Mouse (Mus musculus): Measurements from ENCODE around the gene Nkx1-1. TPM values are rescaled to one million over a fixed set of nuclear protein-coding genes. Genes with fewer than 3 reads are reported as not detected.
A peak's percentile ranks its signal among the peaks of the same experiment; 100 is the strongest.

Gene Nkx1-1
- total RNA-seq (2014; fragmentation: Nextera tagmentation) (not detected in 2 replicates), total RNA-seq (2017) (0.11 TPM in 1 of 2 replicates, not detected in the other), polyA plus RNA-seq (2012) (not detected in 2 replicates)

DNA sequence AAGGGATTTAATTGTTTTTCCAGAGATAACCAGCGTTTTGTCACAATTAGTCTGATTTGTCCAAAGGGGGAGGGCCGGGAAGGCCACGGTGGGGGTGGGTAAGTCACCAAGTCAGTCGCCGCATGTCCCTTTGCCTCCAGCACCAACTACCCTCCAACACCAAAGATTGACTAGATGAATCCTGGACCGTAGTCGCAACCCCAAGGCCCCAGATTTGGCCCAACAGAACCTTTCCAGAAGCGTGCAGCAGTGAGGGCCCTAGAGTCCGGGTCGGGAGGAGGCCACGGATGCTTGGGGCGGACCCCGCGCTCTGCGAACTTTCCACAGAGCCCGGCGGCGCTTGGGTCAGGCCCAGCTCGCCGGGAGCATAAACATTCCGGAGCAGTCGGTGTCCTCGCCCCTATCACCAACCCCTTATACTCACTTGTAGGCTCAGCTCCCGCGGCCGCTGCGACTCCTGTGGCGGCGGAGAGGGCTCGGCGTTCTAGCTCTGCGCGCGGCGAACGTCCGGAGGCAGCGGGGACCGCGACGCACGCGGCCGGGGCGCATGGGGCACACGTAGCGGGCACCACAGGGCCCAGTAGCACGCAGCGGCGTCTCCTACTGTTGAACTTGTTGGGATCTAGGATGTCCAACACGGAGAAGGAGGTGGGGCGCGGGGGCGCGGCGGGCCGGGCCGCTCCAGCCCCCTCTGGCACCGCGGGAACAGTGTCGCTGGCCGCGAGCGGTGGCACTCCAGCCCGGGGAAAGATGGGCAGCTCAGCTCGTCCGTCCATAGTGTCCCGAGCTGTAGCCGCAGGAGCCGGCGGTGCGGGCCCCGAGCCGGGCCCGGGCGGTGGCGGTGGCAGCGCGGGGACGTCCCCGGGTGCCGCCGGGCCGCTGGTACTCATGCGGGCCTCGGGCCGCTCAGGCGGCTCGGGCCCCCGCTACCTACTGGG, at the start of gene Nkx1-1:
Gene Nkx1-1 (minus strand): TSS at position 776 of the 938 bp plus-strand sequence.
- Histone ChIP-seq H3K9me3 (replicated peaks) (peaks cover 62% of the 10 kb centered on the region), H3K4me1 (ENCODE audit: insufficient read depth, low read depth, low read length) (0 out of 2 replicates have a peak, but pooled peaks cover 3% of the 10 kb centered on the region), H3K4me3 (ENCODE audit: low read depth, low read length) (peak within 1 kb of the TSS; percentile 27; the same call in 1 of the 2 replicates), H3K27me3 (ENCODE audit: insufficient read depth, low read length) (peaks cover 32% of the 10 kb centered on the region), H3K36me3 (replicated peaks) (no peaks in the 10 kb centered on the region)
- TF ChIP-seq POLR2AphosphoS5 (IDR thresholded peaks at IDR 0.05; ENCODE audit: insufficient replicate concordance, low read depth, low read length) (no peak), CTCF (IDR thresholded peaks at IDR 0.05; ENCODE audit: low read depth, low read length) (no peak), TAL1 (conservative IDR thresholded peaks at IDR 0.05; ENCODE audit: low read depth, low read length) (no peak), GATA1 (IDR thresholded peaks at IDR 0.05; ENCODE audit: borderline replicate concordance, low read length) (no peak), GATA2 (IDR thresholded peaks at IDR 0.05; ENCODE audit: borderline replicate concordance, low read depth, low read length) (no peak)
- DNase-seq (ENCODE audit: low spot score), result no peak
- no peak for ATAC-seq (ENCODE audit: extremely low read depth, insufficient number of reproducible peaks, low FRiP score, poor library complexity, severe bottlenecking)

DNA sequence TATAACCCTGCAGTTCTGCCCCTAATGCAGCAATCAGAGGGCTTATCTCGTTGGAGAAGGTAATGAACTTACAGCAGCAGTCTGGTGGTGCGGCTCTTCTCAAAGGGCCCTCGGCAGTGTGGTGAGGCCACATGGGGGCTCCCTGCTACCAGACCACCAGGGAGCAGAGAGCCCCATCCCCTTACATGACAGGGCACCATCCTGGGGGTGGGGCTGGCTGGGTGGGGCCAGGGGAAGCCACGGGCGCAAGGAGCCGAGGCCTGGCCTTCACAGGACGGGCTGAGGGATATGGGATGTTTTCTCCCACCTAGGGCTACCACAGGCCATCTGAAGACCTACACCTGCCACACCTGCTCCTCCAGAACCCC, 47.5 kb upstream of the Nkx1-1 start:
- DNase-seq (ENCODE audit: low spot score) (no peak), ATAC-seq (ENCODE audit: extremely low read depth, insufficient number of reproducible peaks, low FRiP score, poor library complexity, severe bottlenecking) (no peak)
- TF ChIP-seq CTCF (IDR thresholded peaks at IDR 0.05; ENCODE audit: low read depth, low read length), result no peak
- no peak for TF ChIP-seq TAL1 (conservative IDR thresholded peaks at IDR 0.05; ENCODE audit: low read depth, low read length)
- no peak for TF ChIP-seq GATA2 (IDR thresholded peaks at IDR 0.05; ENCODE audit: borderline replicate concordance, low read depth, low read length)
- no peak for TF ChIP-seq GATA1 (IDR thresholded peaks at IDR 0.05; ENCODE audit: borderline replicate concordance, low read length)
- TF ChIP-seq POLR2AphosphoS5 (IDR thresholded peaks at IDR 0.05; ENCODE audit: insufficient replicate concordance, low read depth, low read length), result no peak
- Histone ChIP-seq H3K36me3 (replicated peaks) (no peaks in the 10 kb centered on the region), H3K4me1 (ENCODE audit: insufficient read depth, low read depth, low read length) (no peaks in the 10 kb centered on the region), H3K4me3 (ENCODE audit: low read depth, low read length) (no peak overlapping the region), H3K9me3 (replicated peaks) (no peaks in the 10 kb centered on the region), H3K27me3 (ENCODE audit: insufficient read depth, low read length) (peaks cover 46% of the 10 kb centered on the region)

DNA sequence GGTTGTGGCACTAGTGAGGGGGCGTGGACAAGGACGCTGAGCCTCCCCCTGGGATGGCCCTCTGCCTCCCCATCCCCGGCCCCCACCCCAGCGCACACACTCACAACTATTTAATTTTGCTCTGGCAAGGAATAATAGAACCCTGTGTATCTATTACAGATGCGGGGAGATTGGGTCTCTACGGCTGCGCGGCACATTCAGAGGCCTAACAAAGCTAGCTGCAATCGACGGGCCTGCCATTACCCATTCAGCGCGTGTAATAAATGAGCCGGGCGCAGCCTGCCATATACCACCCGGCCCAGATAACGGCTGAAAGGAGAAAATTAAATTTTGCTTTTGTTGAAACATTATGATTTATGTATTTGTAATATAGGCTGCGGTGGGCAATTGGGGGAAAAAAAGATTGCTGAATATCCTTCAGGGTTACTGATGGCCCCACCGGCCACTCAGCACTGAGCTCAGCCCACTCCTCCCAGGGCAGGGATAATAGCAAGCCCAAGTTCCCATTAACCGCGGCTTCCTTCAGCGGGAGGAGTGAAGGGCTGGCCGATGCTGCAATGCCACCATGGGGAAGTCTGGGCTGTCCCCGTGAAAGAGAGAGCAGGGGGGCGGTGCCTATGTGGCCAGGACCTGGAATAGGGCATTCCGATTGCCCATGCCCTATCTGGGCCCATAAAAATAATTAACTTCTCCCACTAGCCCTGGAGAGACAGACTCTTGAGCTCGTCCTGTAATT, 47.0 kb upstream of the Nkx1-1 start:
- Histone ChIP-seq H3K4me1 (ENCODE audit: insufficient read depth, low read depth, low read length) (no peaks in the 10 kb centered on the region), H3K27me3 (ENCODE audit: insufficient read depth, low read length) (peaks cover 44% of the 10 kb centered on the region), H3K4me3 (ENCODE audit: low read depth, low read length) (no peak overlapping the region), H3K36me3 (replicated peaks) (no peaks in the 10 kb centered on the region), H3K9me3 (replicated peaks) (no peaks in the 10 kb centered on the region)
- TF ChIP-seq GATA1 (IDR thresholded peaks at IDR 0.05; ENCODE audit: borderline replicate concordance, low read length), result no peak
- TF ChIP-seq CTCF (IDR thresholded peaks at IDR 0.05; ENCODE audit: low read depth, low read length), result no peak
- TF ChIP-seq POLR2AphosphoS5 (IDR thresholded peaks at IDR 0.05; ENCODE audit: insufficient replicate concordance, low read depth, low read length), result no peak
- TF ChIP-seq TAL1 (conservative IDR thresholded peaks at IDR 0.05; ENCODE audit: low read depth, low read length), result no peak
- no peak for TF ChIP-seq GATA2 (IDR thresholded peaks at IDR 0.05; ENCODE audit: borderline replicate concordance, low read depth, low read length)
- no peak for ATAC-seq (ENCODE audit: extremely low read depth, insufficient number of reproducible peaks, low FRiP score, poor library complexity, severe bottlenecking)
- DNase-seq (ENCODE audit: low spot score), result no peak

DNA sequence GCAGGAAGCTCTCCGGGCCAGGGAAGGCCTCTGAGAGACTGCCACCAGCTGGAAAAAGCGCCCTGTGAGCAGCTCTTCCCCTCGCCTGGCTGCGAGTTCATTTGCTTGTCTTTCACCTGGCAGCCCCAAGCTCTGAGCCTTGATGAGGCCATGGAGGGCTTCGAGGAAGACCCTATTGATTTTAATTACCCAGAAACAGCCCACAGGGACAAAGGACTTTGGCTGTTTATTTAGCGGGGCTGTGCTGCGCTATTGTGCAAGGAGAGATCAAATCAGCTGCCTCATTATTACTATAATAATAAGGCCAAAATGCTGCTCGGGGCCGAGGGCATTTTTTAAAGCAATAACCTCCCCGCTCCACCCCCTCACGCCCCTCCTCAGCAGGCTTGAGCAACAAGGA, 31.7 kb upstream of the Nkx1-1 start:
- Histone ChIP-seq H3K36me3 (replicated peaks) (no peaks in the 10 kb centered on the region), H3K27me3 (ENCODE audit: insufficient read depth, low read length) (peaks cover 50% of the 10 kb centered on the region), H3K4me3 (ENCODE audit: low read depth, low read length) (no peak overlapping the region), H3K4me1 (ENCODE audit: insufficient read depth, low read depth, low read length) (no peaks in the 10 kb centered on the region), H3K9me3 (replicated peaks) (no peaks in the 10 kb centered on the region)
- no peak for TF ChIP-seq GATA1 (IDR thresholded peaks at IDR 0.05; ENCODE audit: borderline replicate concordance, low read length)
- no peak for TF ChIP-seq POLR2AphosphoS5 (IDR thresholded peaks at IDR 0.05; ENCODE audit: insufficient replicate concordance, low read depth, low read length)
- ATAC-seq (ENCODE audit: extremely low read depth, insufficient number of reproducible peaks, low FRiP score, poor library complexity, severe bottlenecking), result no peak
- DNase-seq (ENCODE audit: low spot score), result no peak

DNA sequence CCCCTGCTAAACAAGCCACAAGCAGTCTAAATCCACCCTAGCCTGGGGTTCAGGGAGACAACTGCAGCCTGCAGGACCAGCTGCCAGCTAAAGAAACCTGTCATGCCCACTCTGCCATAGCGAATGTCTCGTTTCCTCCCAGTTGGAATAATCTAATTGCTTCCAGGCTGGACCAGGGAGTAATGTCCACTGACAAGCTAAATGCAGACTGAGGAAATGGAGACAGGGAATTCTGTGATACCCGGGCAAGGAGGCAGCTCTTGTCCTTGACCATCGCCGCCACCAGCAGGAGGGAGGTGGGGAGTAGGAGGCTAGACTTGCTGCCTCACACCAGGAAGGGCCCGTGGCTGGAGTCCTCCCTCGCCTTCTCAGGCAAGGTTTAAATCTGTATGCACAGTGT, 30.6 kb upstream of the Nkx1-1 start:
- Histone ChIP-seq H3K4me1 (ENCODE audit: insufficient read depth, low read depth, low read length) (no peaks in the 10 kb centered on the region), H3K4me3 (ENCODE audit: low read depth, low read length) (no peak overlapping the region), H3K27me3 (ENCODE audit: insufficient read depth, low read length) (peaks cover 58% of the 10 kb centered on the region), H3K9me3 (replicated peaks) (no peaks in the 10 kb centered on the region), H3K36me3 (replicated peaks) (no peaks in the 10 kb centered on the region)
- TF ChIP-seq GATA1 (IDR thresholded peaks at IDR 0.05; ENCODE audit: borderline replicate concordance, low read length) (no peak), POLR2AphosphoS5 (IDR thresholded peaks at IDR 0.05; ENCODE audit: insufficient replicate concordance, low read depth, low read length) (no peak), GATA2 (IDR thresholded peaks at IDR 0.05; ENCODE audit: borderline replicate concordance, low read depth, low read length) (no peak), TAL1 (conservative IDR thresholded peaks at IDR 0.05; ENCODE audit: low read depth, low read length) (no peak), CTCF (IDR thresholded peaks at IDR 0.05; ENCODE audit: low read depth, low read length) (no peak)
- ATAC-seq (ENCODE audit: extremely low read depth, insufficient number of reproducible peaks, low FRiP score, poor library complexity, severe bottlenecking), result no peak
- DNase-seq (ENCODE audit: low spot score), result no peak

DNA sequence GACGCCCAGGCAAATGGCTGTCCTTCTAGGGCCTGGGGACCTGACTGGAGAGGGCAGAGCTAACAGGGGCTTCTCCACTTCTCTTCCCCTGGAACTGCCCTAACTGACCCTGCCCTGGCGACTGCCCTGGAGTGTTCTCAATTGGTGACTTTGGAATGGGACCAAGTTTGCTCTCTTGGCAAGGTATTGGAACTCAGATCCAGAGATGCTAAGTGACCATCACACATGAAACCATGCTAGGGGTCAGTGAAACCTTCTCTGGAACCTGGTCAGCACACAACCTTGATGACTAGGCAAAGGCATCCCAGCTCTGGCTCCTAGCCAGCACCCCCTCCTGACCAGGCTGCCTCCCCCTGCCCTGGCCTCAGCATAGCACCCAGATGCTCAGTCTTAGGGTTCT, 25.3 kb upstream of the Nkx1-1 start:
- peaks cover 65% of the 10 kb centered on the region for H3K27me3 ChIP-seq (ENCODE audit: insufficient read depth, low read length)

More for the DNA sequence above, 25.3 kb upstream of the Nkx1-1 start:
- H3K4me3 ChIP-seq (ENCODE audit: low read depth, low read length), result no peak overlapping the region
- H3K36me3 ChIP-seq (replicated peaks), result no peaks in the 10 kb centered on the region
- ATAC-seq (ENCODE audit: extremely low read depth, insufficient number of reproducible peaks, low FRiP score, poor library complexity, severe bottlenecking) (no peak), DNase-seq (ENCODE audit: low spot score) (no peak)
- H3K9me3 ChIP-seq (replicated peaks), result no peaks in the 10 kb centered on the region
- no peak for TF ChIP-seq GATA2 (IDR thresholded peaks at IDR 0.05; ENCODE audit: borderline replicate concordance, low read depth, low read length)
- TF ChIP-seq POLR2AphosphoS5 (IDR thresholded peaks at IDR 0.05; ENCODE audit: insufficient replicate concordance, low read depth, low read length), result no peak
- TF ChIP-seq GATA1 (IDR thresholded peaks at IDR 0.05; ENCODE audit: borderline replicate concordance, low read length), result no peak
- no peak for TF ChIP-seq CTCF (IDR thresholded peaks at IDR 0.05; ENCODE audit: low read depth, low read length)
- TF ChIP-seq TAL1 (conservative IDR thresholded peaks at IDR 0.05; ENCODE audit: low read depth, low read length), result no peak
- H3K4me1 ChIP-seq (ENCODE audit: insufficient read depth, low read depth, low read length), result no peaks in the 10 kb centered on the region

Data from G1E (cell line).